Mouse (Mus musculus) adipocyte (in vitro differentiated cells): ENCODE measurements at regions not wholly inside any gene's neighbourhood (a gene's known extent, or its start where the extent isn't known, plus 50 kb on each side); places are given as distances from the start of the nearest gene placed in this dataset.
"Not testable (repeated sequence)": the region's sequence is repeated elsewhere in the genome, so short reads cannot be mapped to it uniquely, and the experiment has no call there.

Experiments
- DNase-seq: peaks from one replicate; pipeline ENCODE4 v3.0.0-alpha.2; 2016; ENCODE audit warnings: low spot score

GRCm38 (mm10) chr8:57383746-57384320 is 63.0 kb downstream of the Hand2 start:
- no peak for DNase-seq

GRCm38 (mm10) chr8:57387627-57388026 is 66.8 kb downstream of the Hand2 start:
- DNase-seq: no peak

- DNase-seq: no peak
These were observed 67.1 kb upstream of the Scrg1 start for GRCm38 (mm10) chr8:57388579-57388978.

GRCm38 (mm10) chr8:57397999-57398635 is 57.6 kb upstream of the Scrg1 start:
- DNase-seq: no peak

- DNase-seq: not testable (repeated sequence)
These were observed 55.6 kb upstream of the Scrg1 start for GRCm38 (mm10) chr8:57400171-57400570.

DNA sequence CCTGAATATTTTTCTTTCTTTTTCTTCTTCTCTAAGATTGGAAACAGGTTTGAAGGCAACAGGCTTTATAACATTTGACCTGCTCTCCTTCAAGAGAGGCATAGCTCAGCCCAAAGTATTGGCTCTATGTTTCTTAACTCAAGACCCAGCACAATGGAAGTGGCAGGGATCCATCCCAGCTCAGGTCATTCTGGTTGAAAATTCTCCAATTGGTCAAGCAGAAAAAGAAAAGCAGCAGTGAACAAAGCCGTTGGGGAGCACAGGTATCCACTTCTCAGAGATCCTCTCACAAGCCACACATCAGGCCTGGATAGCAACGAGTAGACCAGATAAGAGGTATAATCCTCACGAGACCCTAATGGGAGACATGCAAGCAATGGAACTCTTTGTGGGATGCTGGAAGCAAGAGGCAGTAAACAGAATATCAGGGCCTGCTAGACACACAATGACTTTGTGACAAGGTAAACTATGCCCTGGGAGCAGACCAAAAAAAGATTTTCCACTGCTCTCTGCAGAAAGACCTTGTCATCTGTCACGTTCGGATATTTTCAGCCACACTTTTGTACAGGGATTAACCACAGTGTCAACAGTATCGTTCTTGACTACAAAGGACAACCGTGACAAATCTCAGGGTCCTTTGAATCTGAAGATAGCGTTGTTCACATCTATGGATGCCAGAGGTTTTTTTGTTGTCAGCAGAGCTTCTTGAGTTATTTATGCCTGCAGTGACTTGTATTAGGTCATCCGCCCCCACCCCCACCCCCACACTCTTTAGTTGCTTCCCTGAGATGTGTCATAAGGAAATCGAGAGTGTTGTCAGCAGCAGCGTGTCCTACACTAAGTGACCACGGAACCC is 54.7 kb upstream of the Scrg1 start:
- no peak for DNase-seq

GRCm38 (mm10) chr8:57401661-57402060 is 54.1 kb upstream of the Scrg1 start:
- peak; percentile 8 for DNase-seq

DNA sequence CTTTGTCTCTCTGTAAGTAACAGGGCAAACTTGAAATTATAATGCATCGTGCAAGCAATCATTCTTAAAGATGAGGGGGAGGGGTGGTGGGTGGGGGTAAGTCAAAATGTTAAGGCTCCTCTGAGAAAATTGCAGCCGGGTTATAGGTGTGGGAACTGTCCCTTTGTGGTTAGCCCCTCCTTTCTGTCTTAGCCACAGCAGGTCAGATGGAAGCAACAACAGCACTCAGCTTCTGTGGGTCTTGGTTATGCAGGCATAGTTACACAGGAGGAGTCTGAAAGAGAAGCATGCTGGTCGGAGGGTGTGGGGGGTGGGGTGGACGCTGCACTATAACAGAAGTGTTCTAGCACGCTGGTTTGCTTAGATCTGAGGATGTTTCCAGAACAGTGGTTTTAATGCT is 53.5 kb upstream of the Scrg1 start:
- DNase-seq: no peak

GRCm38 (mm10) chr8:57403640-57404180 is 52.0 kb upstream of the Scrg1 start:
- no peak for DNase-seq

DNA sequence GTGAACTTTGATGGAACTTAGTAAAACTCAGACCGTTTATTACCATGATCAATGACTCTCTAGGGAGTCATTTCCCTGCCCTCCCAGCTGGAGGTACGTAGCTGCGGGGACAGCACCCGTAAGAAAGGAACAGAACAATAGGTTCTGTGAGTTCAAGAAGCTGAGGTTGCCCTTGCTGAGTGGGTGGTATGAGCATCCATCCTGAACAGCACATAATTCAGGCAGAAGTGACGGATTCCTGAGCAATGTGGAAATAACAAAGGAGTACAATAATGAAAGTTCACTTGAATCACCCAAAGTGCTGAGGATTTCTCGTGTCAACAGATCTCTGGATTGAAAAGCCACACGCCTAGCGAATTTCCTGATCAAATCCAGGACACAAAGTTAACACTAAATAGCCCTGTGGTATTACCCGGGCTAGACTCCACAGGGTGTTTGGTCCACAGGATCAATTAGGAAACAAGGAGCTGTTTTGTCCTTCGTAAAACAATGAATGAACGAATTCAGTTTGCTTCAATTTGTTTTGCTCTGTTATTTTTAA is 50.4 kb upstream of the Scrg1 start:
- DNase-seq: no peak
